Mouse (Mus musculus) liver, embryonic 15.5 days (tissue): Measurements from ENCODE around the gene 2310061I04Rik. TPM values are rescaled to one million over a fixed set of nuclear protein-coding genes. Genes with fewer than 3 reads are reported as not detected.
A peak's percentile ranks its signal among the peaks of the same experiment; 100 is the strongest.

Experiments used
- ATAC-seq: fragments of 200-750 bp; cut with Nextera tagmentation; 2 replicates; pipeline ENCODE4 v1.8.0; 2017; ENCODE audit warnings: moderate number of reproducible peaks, mild to moderate bottlenecking, moderate library complexity; ENCODE audit not compliant: insufficient read depth
- H3K27ac ChIP-seq: fragments of 300-500 bp; sonication (generic); replicated peaks from 2 replicates; pipeline ENCODE4 v1.5.1; 2015; ENCODE audit warnings: mild to moderate bottlenecking, inconsistent platforms
- H3K27me3 ChIP-seq: fragments of 300-500 bp; sonication (generic); 2 replicates; pipeline ENCODE4 v1.6.1; 2015; ENCODE audit warnings: mild to moderate bottlenecking, inconsistent platforms
- H3K36me3 ChIP-seq: fragments of 300-500 bp; sonication (generic); replicated peaks from 2 replicates; pipeline ENCODE4 v1.6.1; 2015; ENCODE audit warnings: moderate library complexity, mild to moderate bottlenecking, inconsistent platforms
- H3K4me1 ChIP-seq: fragments of 300-500 bp; sonication (generic); replicated peaks from 2 replicates; pipeline ENCODE4 v1.6.1; 2015; ENCODE audit warnings: inconsistent platforms
- H3K4me2 ChIP-seq: fragments of 300-500 bp; sonication (generic); 2 replicates; pipeline ENCODE4 v1.6.1; 2015; ENCODE audit warnings: moderate library complexity, mild to moderate bottlenecking, inconsistent platforms
- H3K4me3 ChIP-seq: fragments of 300-500 bp; sonication (generic); replicated peaks from 2 replicates; pipeline ENCODE4 v1.5.1; 2015; ENCODE audit warnings: mild to moderate bottlenecking, inconsistent platforms
- H3K9ac ChIP-seq: fragments of 300-500 bp; sonication (generic); 2 replicates; pipeline ENCODE4 v1.6.1; 2015; ENCODE audit warnings: moderate library complexity, mild to moderate bottlenecking, inconsistent platforms
- H3K9me3 ChIP-seq: fragments of 300-500 bp; sonication (generic); replicated peaks from 2 replicates; pipeline ENCODE4 v1.6.1; 2016; ENCODE audit warnings: inconsistent platforms
- WGBS: fragments of 180-500 bp; shearing (Covaris S2); methylation state at CpG from one replicate; pipeline ENCODE4 v1.1.7; 2015; ENCODE audit warnings: mixed read lengths; ENCODE audit not compliant: insufficient replicate concordance; 5-methylcytosine and 5-hydroxymethylcytosine counted together
- polyA plus RNA-seq: library from polyadenylated mRNA; unstranded; fragments of >200 nt; fragmentation: Nextera tagmentation; extraction: Ambion mirVana; gene quantifications from 2 replicates; pipeline ENCODE4 v1.2.1, GENCODE M21; 2015

2310061I04Rik gene
- polyA plus RNA-seq, 1 experiment from 2014 or later = 8.5 TPM

DNA sequence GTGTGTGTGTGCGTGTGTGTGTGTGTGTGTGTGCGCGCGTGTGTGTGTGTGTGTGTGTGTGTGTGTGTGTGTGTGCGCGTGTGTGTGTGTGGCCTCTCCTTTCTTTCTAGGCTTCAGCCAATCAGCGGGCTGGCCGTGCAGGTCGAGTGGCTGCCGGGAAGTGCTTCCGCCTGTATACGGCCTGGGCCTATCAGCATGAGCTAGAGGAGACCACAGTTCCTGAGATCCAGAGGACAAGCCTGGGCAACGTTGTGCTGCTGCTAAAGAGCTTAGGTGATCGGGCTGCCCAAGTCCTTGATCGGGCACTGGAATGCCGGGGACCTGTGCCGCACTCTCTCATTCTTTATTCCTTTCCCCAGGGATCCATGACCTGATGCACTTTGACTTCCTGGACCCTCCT is 9.5 kb downstream of the 2310061I04Rik start:
- H3K36me3 ChIP-seq = peaks cover 98% of the 10 kb centered on the region
- H3K27ac ChIP-seq = no peak overlapping the region
- WGBS = 88% methylated on average over 15 of the region's 17 CpGs
- no peaks in the 10 kb centered on the region for H3K9me3 ChIP-seq
- H3K4me2 ChIP-seq = no peak overlapping the region
- H3K4me1 ChIP-seq = no peaks in the 10 kb centered on the region
- no peaks in the 10 kb centered on the region for H3K27me3 ChIP-seq
- H3K4me3 ChIP-seq = no peak overlapping the region
- no peak for ATAC-seq
- H3K9ac ChIP-seq = no peak overlapping the region

DNA sequence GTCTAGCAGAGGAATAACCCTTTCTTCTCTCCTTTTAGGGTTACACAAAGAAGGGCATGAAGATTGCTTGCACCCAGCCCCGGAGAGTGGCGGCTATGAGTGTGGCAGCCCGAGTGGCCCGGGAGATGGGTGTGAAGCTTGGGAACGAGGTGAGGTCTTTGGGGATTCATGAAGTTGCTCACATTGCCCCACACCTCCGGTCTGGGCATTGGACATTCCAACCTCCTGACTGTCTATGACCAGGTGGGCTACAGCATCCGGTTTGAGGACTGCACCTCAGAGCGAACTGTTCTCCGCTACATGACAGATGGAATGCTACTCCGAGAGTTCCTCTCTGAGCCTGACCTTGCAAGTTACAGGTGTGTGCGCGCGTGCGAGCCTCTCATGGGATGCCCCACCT is 13.5 kb downstream of the 2310061I04Rik start:
- H3K9me3 ChIP-seq = no peaks in the 10 kb centered on the region
- no peak overlapping the region for H3K9ac ChIP-seq
- no peak overlapping the region for H3K27ac ChIP-seq
- H3K27me3 ChIP-seq = no peaks in the 10 kb centered on the region
- H3K4me3 ChIP-seq = no peak overlapping the region
- H3K36me3 ChIP-seq = peaks cover 79% of the 10 kb centered on the region
- H3K4me2 ChIP-seq = no peak overlapping the region
- no peak for ATAC-seq
- H3K4me1 ChIP-seq = peaks cover 23% of the 10 kb centered on the region
- WGBS = 89% methylated on average over 14 of the region's 14 CpGs

DNA sequence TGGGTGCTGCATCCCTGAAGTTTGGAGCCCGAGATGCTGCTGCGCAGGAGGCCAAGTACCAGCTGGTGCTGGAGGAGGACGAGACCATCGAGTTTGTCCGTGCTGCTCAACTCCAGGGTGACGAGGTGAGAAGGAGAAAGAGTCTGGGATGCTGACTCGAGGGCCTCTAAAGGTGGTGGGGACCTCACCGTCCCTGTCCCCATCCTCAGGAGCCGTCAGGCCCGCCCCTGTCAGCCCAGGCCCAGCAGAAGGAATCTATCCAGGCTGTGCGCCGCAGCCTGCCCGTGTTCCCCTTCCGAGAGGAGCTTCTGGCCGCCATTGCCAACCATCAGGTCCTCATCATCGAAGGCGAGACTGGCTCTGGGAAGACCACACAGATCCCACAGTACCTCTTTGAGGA is 14.3 kb downstream of the 2310061I04Rik start:
- Histone ChIP-seq H3K27me3 (no peaks in the 10 kb centered on the region), H3K9ac (no peak overlapping the region), H3K4me2 (no peak overlapping the region), H3K27ac (no peak overlapping the region), H3K4me1 (peaks cover 23% of the 10 kb centered on the region), H3K4me3 (no peak overlapping the region), H3K36me3 (peaks cover 71% of the 10 kb centered on the region), H3K9me3 (no peaks in the 10 kb centered on the region)
- 85% methylated on average over 17 of the region's 17 CpGs for WGBS
- ATAC-seq = no peak

DNA sequence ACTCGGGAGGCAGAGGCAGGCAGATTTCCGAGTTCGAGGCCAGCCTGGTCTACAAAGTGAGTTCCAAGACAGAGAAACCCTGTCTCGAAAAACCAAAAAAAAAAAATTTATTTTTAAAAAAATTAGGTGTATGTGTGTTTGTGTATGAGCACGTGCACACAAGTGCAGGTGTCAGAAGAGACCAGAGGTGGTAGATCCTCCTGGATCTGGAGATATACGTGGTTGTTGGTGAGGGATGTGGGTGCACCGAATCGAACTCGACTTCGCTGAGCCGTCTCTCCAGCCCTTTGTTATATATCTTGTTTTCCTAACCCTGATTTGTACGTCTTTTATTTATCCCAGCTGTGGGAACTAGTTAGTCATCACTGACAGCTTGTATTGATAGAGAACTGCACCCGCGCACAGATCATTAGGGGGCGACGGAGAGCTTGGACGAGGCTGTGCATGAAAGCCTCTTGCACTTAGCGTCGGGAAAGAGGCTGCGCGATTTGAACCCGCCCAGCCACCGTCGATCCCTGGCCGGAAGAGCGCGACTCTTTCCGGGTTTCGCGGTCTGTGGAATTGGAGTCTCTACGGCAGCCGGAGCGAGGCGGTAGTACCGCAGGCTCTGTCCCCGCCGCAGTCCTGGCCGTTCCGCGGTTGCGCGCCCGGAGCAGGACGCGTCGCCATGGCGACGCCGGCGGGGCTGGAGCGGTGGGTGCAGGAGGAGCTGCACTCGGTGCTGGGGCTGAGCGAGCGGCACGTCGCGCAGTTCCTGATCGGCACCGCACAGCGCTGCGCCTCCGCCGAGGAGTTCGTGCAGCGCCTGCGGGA is 17.8 kb downstream of the 2310061I04Rik start, which contains the start of gene Dhx16:
Dhx16 (plus strand) TSS at position 575 of the 813 bp plus-strand sequence.
- Histone ChIP-seq H3K4me1 (peaks cover 31% of the 10 kb centered on the region), H3K36me3 (peaks cover 52% of the 10 kb centered on the region), H3K27me3 (no peaks in the 10 kb centered on the region), H3K27ac (peak within 1 kb of the TSS; percentile 86), H3K4me2 (peak within 1 kb of the TSS; percentile 83), H3K4me3 (peak within 1 kb of the TSS; percentile 88), H3K9ac (peak within 1 kb of the TSS; percentile 86), H3K9me3 (no peaks in the 10 kb centered on the region)
- peak; percentile 92 for ATAC-seq
- 5% methylated on average over 66 of the region's 66 CpGs for WGBS

DNA sequence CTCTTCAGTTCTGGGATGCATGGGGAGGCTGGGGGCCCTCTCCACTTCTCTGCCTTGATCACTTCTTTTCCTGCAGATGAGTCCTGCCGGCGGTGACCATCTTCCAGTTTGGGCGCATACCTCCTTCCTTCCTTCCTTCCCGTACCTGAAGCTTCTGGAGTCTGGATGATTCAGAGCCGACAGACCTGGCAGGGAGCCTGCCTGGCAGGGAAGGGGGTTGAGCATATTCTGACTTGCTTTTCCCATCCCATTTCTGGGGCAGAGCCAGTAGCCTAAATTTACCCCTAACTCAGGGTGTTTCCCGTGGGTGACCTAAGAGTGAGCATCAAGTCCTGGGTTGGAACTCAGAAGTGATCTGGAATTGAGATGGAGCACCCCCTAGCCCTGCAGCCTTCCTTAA is 22.5 kb downstream of the 2310061I04Rik start:
- ATAC-seq = no peak
- Histone ChIP-seq H3K27ac (no peak overlapping the region), H3K4me3 (no peak overlapping the region), H3K4me2 (no peak overlapping the region), H3K4me1 (peaks cover 42% of the 10 kb centered on the region), H3K9ac (no peak overlapping the region), H3K27me3 (peaks cover 22% of the 10 kb centered on the region), H3K9me3 (no peaks in the 10 kb centered on the region), H3K36me3 (peaks cover 20% of the 10 kb centered on the region)
- WGBS = 67% methylated on average over 6 of the region's 6 CpGs

DNA sequence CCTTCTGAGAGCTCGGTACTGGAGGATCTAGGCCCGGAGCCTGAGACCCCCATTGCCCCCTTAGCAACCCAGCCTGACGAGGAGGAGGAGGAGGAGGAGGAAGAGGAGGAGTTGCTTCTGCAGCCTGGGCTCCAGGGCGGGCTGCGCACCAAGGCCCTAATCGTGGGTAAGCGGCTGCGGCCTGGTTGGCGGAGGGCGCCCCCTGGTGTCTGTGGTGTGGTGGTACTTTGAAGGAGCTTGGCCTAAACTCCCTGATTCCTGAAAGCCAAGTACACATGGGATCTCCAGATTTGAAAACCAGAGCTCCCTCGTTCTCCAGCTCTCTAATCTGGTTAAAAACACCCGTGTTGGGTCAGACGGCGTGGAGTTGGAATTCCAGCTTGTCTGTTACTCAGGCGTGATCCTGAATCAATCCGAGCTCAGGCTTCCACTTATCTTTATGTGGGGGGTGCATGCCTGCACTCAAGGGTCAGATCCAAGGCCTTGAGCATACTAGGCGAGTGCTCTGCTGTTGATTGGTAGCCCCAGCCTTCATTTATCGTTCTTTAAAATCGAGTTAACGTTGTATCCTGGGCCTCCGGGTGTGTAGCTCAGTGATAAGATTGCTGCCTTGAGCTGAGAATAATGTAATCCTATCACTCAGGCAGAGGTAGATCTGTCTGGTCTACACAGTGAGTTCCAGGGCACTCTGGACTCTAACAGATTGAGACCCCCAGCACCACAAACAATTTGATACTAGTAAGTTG is 23.3 kb downstream of the 2310061I04Rik start:
- H3K27me3 ChIP-seq = peaks cover 30% of the 10 kb centered on the region

DNA sequence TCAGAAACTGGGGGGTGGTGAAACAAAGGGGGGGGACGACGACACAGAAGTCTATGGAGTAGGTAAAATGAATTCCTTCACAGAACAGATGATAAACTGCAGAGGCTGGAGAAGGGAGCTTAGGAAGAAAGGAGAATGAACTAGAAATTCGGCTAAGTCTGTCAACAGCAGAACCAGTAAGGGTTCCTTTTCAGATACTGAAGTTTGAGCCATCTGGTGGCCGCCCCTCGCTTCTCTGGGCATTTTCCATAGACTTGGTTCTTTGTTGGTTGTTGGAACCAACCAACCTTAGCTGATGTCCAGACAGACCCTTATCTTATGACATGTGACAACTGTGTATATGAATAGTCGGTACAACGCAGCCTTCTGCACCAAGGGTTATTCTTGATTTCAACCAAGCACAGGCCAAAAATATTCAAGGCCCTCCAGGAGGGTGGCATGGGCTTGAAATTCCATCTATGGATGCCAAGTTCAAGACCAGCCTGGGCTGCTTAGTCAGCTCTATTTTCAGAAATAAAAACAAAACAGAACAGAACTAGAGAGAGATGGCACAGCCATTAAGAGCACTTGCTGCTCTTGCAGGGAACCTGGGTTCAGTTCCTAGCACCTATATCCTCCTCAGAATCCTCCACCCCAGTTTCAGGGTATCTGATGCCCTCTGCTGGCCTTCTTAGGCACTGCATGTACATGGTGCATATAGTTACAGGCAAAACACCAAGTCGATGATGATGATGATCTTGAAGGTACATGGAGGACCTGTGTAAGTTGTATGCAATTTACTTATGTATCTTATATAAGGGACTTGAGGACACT is 26.1 kb downstream of the 2310061I04Rik start:
- Histone ChIP-seq H3K4me2 (peak overlapping the region; percentile 78), H3K36me3 (peaks cover 18% of the 10 kb centered on the region), H3K9me3 (no peaks in the 10 kb centered on the region), H3K4me3 (peak overlapping the region; percentile 58), H3K27me3 (peaks cover 58% of the 10 kb centered on the region), H3K9ac (no peak overlapping the region), H3K27ac (peak overlapping the region; percentile 82), H3K4me1 (peaks cover 70% of the 10 kb centered on the region)
- no peak for ATAC-seq
- 34% methylated on average over 8 of the region's 8 CpGs for WGBS

More for the DNA sequence above, 23.3 kb downstream of the 2310061I04Rik start:
- 0 out of 2 replicates have a peak overlapping the region, but pooled peaks have one; percentile 24 for H3K27ac ChIP-seq
- H3K4me1 ChIP-seq = peaks cover 42% of the 10 kb centered on the region
- H3K9me3 ChIP-seq = no peaks in the 10 kb centered on the region
- peaks cover 20% of the 10 kb centered on the region for H3K36me3 ChIP-seq
- H3K4me2 ChIP-seq = peak overlapping the region; percentile 30
- H3K4me3 ChIP-seq = no peak overlapping the region
- peak overlapping the region; percentile 42 for H3K9ac ChIP-seq
- WGBS = 9% methylated on average over 21 of the region's 21 CpGs
- ATAC-seq = peak; percentile 42

DNA sequence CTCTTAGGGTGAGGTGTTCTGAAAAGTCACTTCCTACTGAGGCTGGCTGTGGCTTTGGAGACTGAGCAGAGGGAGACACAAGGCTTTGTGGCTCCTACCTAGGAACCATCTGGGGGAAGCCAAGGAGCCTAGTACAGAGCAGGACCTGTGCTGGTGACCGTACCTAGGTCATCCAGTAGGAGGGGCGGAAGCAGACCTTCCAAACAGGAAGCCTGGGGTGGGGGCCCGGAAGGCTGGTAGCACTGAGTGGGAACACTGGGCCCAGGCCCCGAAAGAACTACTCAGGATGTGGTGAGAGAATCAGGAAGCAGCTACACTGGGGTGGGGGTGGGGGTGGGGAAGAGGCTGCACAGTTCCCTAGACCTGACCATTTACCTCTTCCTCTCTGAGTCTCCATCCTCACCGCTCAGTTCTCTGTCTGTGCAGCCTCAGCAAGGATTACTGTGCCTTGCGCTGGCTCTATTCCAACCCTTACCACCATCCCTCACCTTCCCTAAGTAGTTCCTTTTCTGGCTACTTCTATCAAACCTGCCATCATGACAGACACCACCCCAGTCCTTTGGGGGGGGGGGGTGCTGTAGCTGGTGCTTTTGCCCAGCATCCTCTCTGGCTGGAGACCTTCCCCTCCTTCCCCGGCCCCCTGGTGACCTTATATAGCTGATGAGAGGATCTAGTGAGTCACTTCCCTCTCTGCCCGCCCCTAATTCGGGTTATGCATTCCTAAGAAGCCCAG is 26.9 kb downstream of the 2310061I04Rik start:
- Histone ChIP-seq H3K4me2 (peak overlapping the region; percentile 78), H3K27ac (peak overlapping the region; percentile 82), H3K27me3 (peaks cover 66% of the 10 kb centered on the region), H3K36me3 (peaks cover 13% of the 10 kb centered on the region; the same call in 1 of the 2 replicates), H3K9ac (no peak overlapping the region), H3K9me3 (no peaks in the 10 kb centered on the region), H3K4me3 (peak overlapping the region; percentile 58), H3K4me1 (peaks cover 78% of the 10 kb centered on the region)
- peak; percentile 26 for ATAC-seq
- 29% methylated on average over 9 of the region's 9 CpGs for WGBS

DNA sequence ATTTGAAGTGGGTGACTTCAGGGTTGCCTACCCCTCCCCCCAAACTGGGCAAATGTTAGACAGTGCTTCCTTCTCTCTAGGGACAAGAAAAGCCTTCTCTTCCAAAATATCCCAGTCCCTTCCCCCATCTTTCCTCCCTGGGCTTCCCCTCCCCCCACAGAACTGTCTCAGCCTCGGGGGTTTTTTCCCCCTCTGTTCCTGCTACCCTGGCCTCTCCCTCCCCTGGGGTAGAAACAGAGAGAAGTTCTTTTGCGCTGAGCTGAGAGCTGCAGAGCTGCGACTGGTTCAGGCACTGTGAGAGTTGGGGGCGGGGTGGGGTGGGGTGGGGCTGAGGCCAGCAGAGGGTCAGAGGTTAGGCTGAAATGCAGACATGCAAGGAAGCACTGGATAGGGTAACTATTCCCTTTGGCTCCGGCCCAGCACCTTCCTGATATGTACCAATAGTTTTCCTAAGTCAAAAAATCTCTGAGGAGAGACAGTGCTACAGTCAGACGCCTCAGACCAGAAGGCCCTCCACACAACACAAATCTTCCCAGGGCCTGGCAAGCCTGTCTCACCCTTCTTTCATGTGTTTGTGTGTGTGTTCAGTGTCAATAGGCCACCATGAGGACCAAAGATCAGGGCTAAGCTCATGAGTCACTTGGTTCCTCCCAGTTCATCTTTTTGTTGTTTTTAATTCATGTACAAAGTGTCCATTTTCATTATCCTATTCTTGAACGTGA is 27.7 kb downstream of the 2310061I04Rik start:
- Histone ChIP-seq H3K36me3 (peaks cover 6% of the 10 kb centered on the region; the same call in 1 of the 2 replicates), H3K4me2 (peak overlapping the region; percentile 78), H3K4me3 (peak overlapping the region; percentile 58), H3K27ac (peak overlapping the region; percentile 82), H3K4me1 (peaks cover 79% of the 10 kb centered on the region), H3K9ac (0 out of 2 replicates have a peak overlapping the region, but pooled peaks have one; percentile 44), H3K27me3 (peaks cover 74% of the 10 kb centered on the region), H3K9me3 (no peaks in the 10 kb centered on the region)
- ATAC-seq = peak; percentile 48
- 7% methylated on average over 7 of the region's 7 CpGs for WGBS
